ENCODE assay signal across 28 mouse cellular contexts in genomic region chr16:54928259-54928658, GRCm38 (mm10).
DNase-seq lines count a peak whose midpoint lies in the region; ATAC-seq and TF ChIP-seq lines count a peak whose summit lies in the region.
"Had no signal": no experiment of that assay in that cellular context is flagged by ENCODE, and none has a peak within 500 bp of the region (broad histone marks: within the 10 kb centered on the region; RNA-seq: fewer than 3 reads in every experiment).

No protein-coding gene starts in this region.

- WGBS in hindbrain, postnatal 0 days: 54% methylated on average over 3 of the region's 3 CpGs
- 92% methylated on average over 3 of the region's 3 CpGs for WGBS in hindbrain, embryonic 10.5 days
- WGBS in neural tube, embryonic 14.5 days: 65% methylated on average over 3 of the region's 3 CpGs
- WGBS in neural tube, embryonic 15.5 days: 66% methylated on average over 3 of the region's 3 CpGs
- WGBS in intestine, embryonic 16.5 days: 70% methylated on average over 3 of the region's 3 CpGs

- no peak overlapping the region for H3K9ac ChIP-seq in hindbrain, postnatal 0 days (replicated peaks; ENCODE audit: low read length)
- no peak overlapping the region for H3K9ac ChIP-seq in neural tube, embryonic 14.5 days (replicated peaks; ENCODE audit: low read depth, low read length)
- H3K9ac ChIP-seq in neural tube, embryonic 15.5 days (replicated peaks): no peak overlapping the region
- H3K9ac ChIP-seq in intestine, embryonic 16.5 days (ENCODE audit: low read depth, low read length): no peak overlapping the region
- H3K9ac ChIP-seq: intestine, embryonic 15.5 days; limb, embryonic 12.5 days; liver, embryonic 15.5 days; lung, embryonic 14.5 days; midbrain, embryonic 15.5 days; neural tube, embryonic 12.5 days had no signal

- no peak overlapping the region for H3K4me3 ChIP-seq in hindbrain, postnatal 0 days (ENCODE audit: low read length)
- no peak overlapping the region for H3K4me3 ChIP-seq in hindbrain, embryonic 10.5 days
- H3K4me3 ChIP-seq in neural tube, embryonic 14.5 days (ENCODE audit: low read depth, low read length): no peak overlapping the region
- no peak overlapping the region for H3K4me3 ChIP-seq in neural tube, embryonic 15.5 days (replicated peaks)
- H3K4me3 ChIP-seq in intestine, embryonic 16.5 days (ENCODE audit: low read length): no peak overlapping the region
- H3K4me3 ChIP-seq: intestine, embryonic 15.5 days; limb, embryonic 12.5 days; liver, embryonic 15.5 days; midbrain, embryonic 10.5 days; midbrain, embryonic 15.5 days; myocyte; neural tube, embryonic 12.5 days had no signal

- no peaks in the 10 kb centered on the region for H3K4me1 ChIP-seq in hindbrain, postnatal 0 days (ENCODE audit: insufficient read depth, low read length)
- H3K4me1 ChIP-seq in hindbrain, embryonic 10.5 days (replicated peaks): no peaks in the 10 kb centered on the region
- H3K4me1 ChIP-seq in neural tube, embryonic 14.5 days (ENCODE audit: control insufficient read depth, insufficient read depth, low read length): 0 out of 2 replicates have a peak, but pooled peaks cover 3% of the 10 kb centered on the region
- no peaks in the 10 kb centered on the region for H3K4me1 ChIP-seq in neural tube, embryonic 15.5 days
- no peaks in the 10 kb centered on the region for H3K4me1 ChIP-seq in intestine, embryonic 16.5 days (ENCODE audit: control insufficient read depth, insufficient read depth, low read length)
- H3K4me1 ChIP-seq: intestine, embryonic 15.5 days; limb, embryonic 12.5 days; liver, embryonic 15.5 days; midbrain, embryonic 10.5 days; midbrain, embryonic 15.5 days; neural tube, embryonic 12.5 days had no signal

- H3K36me3 ChIP-seq in hindbrain, postnatal 0 days (ENCODE audit: insufficient read depth, low read length): no peaks in the 10 kb centered on the region
- H3K36me3 ChIP-seq in hindbrain, embryonic 10.5 days: no peaks in the 10 kb centered on the region
- H3K36me3 ChIP-seq in neural tube, embryonic 14.5 days (ENCODE audit: control insufficient read depth, insufficient read depth, low read length): no peaks in the 10 kb centered on the region
- no peaks in the 10 kb centered on the region for H3K36me3 ChIP-seq in neural tube, embryonic 15.5 days
- H3K36me3 ChIP-seq in intestine, embryonic 16.5 days (ENCODE audit: control insufficient read depth, insufficient read depth, low read length): no peaks in the 10 kb centered on the region
- H3K36me3 ChIP-seq: intestine, embryonic 15.5 days; limb, embryonic 12.5 days; liver, embryonic 15.5 days; midbrain, embryonic 10.5 days; midbrain, embryonic 15.5 days; neural tube, embryonic 12.5 days had no signal

- ATAC-seq in hindbrain, postnatal 0 days: no peak
- peak; percentile 21; the same call in 1 of the 2 replicates for ATAC-seq in neural tube, embryonic 14.5 days (ENCODE audit: low read depth)
- ATAC-seq in neural tube, embryonic 15.5 days (ENCODE audit: low FRiP score): no peak
- no peak for ATAC-seq in intestine, embryonic 16.5 days
- ATAC-seq: forebrain, embryonic 16.5 days; hindbrain, embryonic 16.5 days; intestine, embryonic 15.5 days; midbrain, embryonic 15.5 days had no signal

- peak; percentile 45 to 58 for DNase-seq in cerebellum, postnatal 10 days
- DNase-seq in cerebellum, postnatal 36 days: no peak
- peak; percentile 40 for DNase-seq in hindbrain, postnatal 0 days (ENCODE audit: low spot score)
- no peak for DNase-seq in hindbrain, embryonic 10.5 days (ENCODE audit: low spot score)
- DNase-seq in brain, embryonic 14.5 days (ENCODE audit: low read depth): peak; percentile 44
- DNase-seq: adrenal gland, adult 8-10 months; cerebellum, adult 11 months; cerebellum, adult 9-11 months; gastrocnemius, postnatal 10 days; heart, postnatal 14 days; kidney, adult 9 months; kidney, postnatal 14 days; lung, embryonic 14.5 days; spleen, adult 18-20 months; thymus, postnatal 14 days had no signal

- no peak overlapping the region for H3K27ac ChIP-seq in hindbrain, postnatal 0 days
- H3K27ac ChIP-seq in hindbrain, embryonic 10.5 days: no peak overlapping the region
- no peak overlapping the region for H3K27ac ChIP-seq in neural tube, embryonic 14.5 days (ENCODE audit: low read depth, low read length)
- H3K27ac ChIP-seq in neural tube, embryonic 15.5 days (replicated peaks): no peak overlapping the region
- H3K27ac ChIP-seq in intestine, embryonic 16.5 days (ENCODE audit: low read length): no peak overlapping the region
- H3K27ac ChIP-seq: intestine, embryonic 15.5 days; limb, embryonic 12.5 days; liver, embryonic 15.5 days; midbrain, embryonic 10.5 days; midbrain, embryonic 15.5 days; neural tube, embryonic 12.5 days had no signal

- no peak for TF ChIP-seq CTCF in hindbrain, postnatal 0 days (IDR thresholded peaks at IDR 0.05; ENCODE audit: low read depth)
- TF ChIP-seq CTCF in brain, embryonic 14.5 days (IDR thresholded peaks at IDR 0.05; ENCODE audit: borderline replicate concordance, extremely low read depth, insufficient read depth, insufficient read length): no peak

- no peaks in the 10 kb centered on the region for H3K27me3 ChIP-seq in hindbrain, postnatal 0 days (ENCODE audit: insufficient read depth, low read length)
- H3K27me3 ChIP-seq in hindbrain, embryonic 10.5 days (ENCODE audit: insufficient read depth, poor library complexity, severe bottlenecking): no peaks in the 10 kb centered on the region
- no peaks in the 10 kb centered on the region for H3K27me3 ChIP-seq in neural tube, embryonic 14.5 days (ENCODE audit: control insufficient read depth, insufficient read depth, low read length)
- H3K27me3 ChIP-seq in neural tube, embryonic 15.5 days (replicated peaks): no peaks in the 10 kb centered on the region
- H3K27me3 ChIP-seq in intestine, embryonic 16.5 days (replicated peaks; ENCODE audit: control insufficient read depth, insufficient read depth, low read length): no peaks in the 10 kb centered on the region
- H3K27me3 ChIP-seq: CH12.LX; intestine, embryonic 15.5 days; limb, embryonic 12.5 days; liver, embryonic 15.5 days; midbrain, embryonic 15.5 days; neural tube, embryonic 12.5 days had no signal

- H3K9me3 ChIP-seq in hindbrain, postnatal 0 days (ENCODE audit: low read length): no peaks in the 10 kb centered on the region
- H3K9me3 ChIP-seq in hindbrain, embryonic 10.5 days: no peaks in the 10 kb centered on the region
- H3K9me3 ChIP-seq in neural tube, embryonic 14.5 days (ENCODE audit: control insufficient read depth, low read length): no peaks in the 10 kb centered on the region
- H3K9me3 ChIP-seq in neural tube, embryonic 15.5 days (replicated peaks): 0 out of 2 replicates have a peak, but pooled peaks cover 2% of the 10 kb centered on the region
- H3K9me3 ChIP-seq in intestine, embryonic 16.5 days (ENCODE audit: control insufficient read depth, low read length): no peaks in the 10 kb centered on the region
- H3K9me3 ChIP-seq: intestine, embryonic 15.5 days; liver, embryonic 15.5 days; midbrain, embryonic 10.5 days; midbrain, embryonic 15.5 days; neural tube, embryonic 12.5 days had no signal

- H3K4me2 ChIP-seq in hindbrain, postnatal 0 days (ENCODE audit: low read depth, low read length): no peak overlapping the region
- no peak overlapping the region for H3K4me2 ChIP-seq in neural tube, embryonic 14.5 days (ENCODE audit: low read depth, low read length)
- no peak overlapping the region for H3K4me2 ChIP-seq in neural tube, embryonic 15.5 days
- H3K4me2 ChIP-seq in intestine, embryonic 16.5 days (ENCODE audit: low read depth, low read length): no peak overlapping the region
- H3K4me2 ChIP-seq: intestine, embryonic 15.5 days; limb, embryonic 12.5 days; liver, embryonic 15.5 days; lung, embryonic 14.5 days; midbrain, embryonic 15.5 days; neural tube, embryonic 12.5 days had no signal

- no peak for TF ChIP-seq POLR2A in brain, embryonic 14.5 days (IDR thresholded peaks at IDR 0.05; ENCODE audit: borderline replicate concordance, extremely low read depth, insufficient read depth, insufficient read length, poor library complexity, severe bottlenecking)

Comparison
In these comparisons a context has a peak if more than half of its experiments do, and no peak if none do; other contexts are left out.
1. DNase-seq: peak in cerebellum, postnatal 10 days (2 of 2), hindbrain, postnatal 0 days (single experiment) and brain, embryonic 14.5 days (single experiment); none in cerebellum, postnatal 36 days (0 of 2) and hindbrain, embryonic 10.5 days (single experiment).